Mouse (Mus musculus) 3134 (cell line): Measurements from ENCODE around the gene Faf2.
"Not testable (repeated sequence)": the region's sequence is repeated elsewhere in the genome, so short reads cannot be mapped to it uniquely, and the experiment has no call there.

ENCODE experiments used
- DNase-seq: peaks from one replicate; pipeline ENCODE4 v3.0.0-alpha.2; 2011; ENCODE audit warnings: low spot score; ENCODE audit not compliant: insufficient read length; ENCODE audit errors: extremely low read depth

The Faf2 gene

DNA sequence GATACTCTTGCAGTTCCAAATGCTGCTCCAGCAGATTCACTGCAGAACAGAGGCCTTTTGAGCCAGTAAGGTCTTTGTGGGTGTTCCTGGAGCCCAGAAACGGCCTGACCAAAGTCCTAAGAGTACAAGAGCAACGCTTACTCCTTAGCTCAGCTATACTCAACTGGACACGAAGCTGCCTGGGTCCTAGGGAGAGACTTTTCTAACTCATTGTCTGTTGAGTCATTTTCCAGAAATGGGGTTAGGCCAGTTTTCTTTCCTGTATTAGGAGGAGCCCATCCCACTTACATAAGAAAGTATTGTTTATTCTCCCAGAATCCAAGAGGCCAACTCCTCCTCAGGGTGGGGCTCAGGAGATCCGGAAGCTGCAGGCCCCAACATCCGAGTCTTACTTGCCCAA lies 16.2 kb upstream of the Faf2 start:
- DNase-seq: no peak

DNA sequence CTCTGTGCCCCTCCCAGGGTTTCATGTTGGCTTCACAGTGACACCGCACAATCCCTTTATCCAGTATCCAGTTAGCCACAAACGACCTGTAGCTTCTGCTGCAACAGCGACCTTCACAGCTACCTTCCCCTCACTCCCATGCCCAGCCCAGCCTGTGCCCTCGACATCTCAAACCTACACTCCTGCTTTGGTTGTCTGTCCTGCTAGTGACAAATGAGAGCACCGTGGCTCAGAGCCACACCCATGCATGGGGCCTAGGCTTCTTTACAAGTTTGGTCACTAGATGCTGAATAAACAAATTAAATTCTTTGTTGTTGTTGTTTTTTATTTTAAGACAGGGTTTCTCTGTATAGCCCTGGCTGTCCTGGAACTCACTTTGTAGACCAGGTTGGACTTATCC lies 14.4 kb upstream of the Faf2 start:
- no peak for DNase-seq

DNA sequence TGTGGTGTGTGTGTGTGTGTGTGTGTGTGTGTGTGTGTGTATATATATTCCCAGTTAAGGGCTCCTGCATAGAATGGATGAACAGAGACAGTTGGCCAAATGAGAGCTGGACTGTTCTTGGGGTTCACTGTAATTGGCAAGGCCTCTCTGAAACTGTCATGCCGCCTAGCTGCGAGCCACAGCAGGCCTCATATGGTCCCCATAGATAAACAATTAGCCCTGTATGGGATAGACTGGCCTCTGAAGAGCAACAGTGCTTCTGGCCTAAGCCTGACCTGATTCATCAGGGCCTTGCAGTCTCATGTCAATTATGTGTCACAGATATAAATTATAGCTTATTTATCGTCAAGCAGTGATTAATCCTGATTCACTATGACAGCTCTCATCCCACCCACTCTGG lies 13.6 kb upstream of the Faf2 start:
- DNase-seq: no peak

DNA sequence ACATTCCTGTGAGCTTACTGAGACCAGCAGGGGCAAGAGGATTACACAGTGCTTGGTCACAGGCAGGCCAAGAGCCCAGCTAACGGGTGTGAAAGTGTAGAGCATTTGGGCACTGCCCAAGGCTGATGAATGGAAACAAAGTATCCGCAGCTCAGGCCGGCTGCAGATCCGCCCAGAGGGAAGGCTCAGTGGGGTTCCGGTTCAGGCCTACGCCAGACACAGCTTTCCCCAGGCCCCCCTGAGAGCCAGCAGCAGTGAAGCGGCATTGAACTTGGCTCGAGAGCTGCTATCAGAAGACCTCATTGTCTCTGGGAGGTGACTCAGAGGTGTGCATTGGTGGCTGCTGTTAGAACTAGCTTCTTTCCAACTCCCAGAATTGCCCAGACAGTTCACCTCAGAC lies 12.9 kb upstream of the Faf2 start:
- peak; percentile 65 for DNase-seq

DNA sequence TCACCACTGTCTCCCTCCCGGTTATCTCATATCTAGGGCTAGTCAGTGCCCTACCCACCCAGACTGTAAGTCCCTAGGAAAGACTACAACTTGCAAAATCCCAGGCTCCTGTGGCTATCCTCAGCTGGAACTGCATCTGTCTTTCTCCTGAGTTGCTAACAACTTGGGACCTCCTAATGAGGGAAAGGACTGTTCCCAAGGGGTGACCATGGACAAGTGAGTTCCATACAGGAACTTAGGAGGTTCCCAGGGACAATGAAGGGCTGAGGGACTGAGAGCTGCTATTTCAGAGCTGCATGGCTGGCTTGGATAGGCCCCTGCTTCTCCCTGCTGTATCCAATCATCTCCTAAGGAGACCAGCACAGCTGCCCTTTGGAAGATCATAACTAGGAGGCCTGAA lies 12.3 kb upstream of the Faf2 start:
- DNase-seq: no peak

DNA sequence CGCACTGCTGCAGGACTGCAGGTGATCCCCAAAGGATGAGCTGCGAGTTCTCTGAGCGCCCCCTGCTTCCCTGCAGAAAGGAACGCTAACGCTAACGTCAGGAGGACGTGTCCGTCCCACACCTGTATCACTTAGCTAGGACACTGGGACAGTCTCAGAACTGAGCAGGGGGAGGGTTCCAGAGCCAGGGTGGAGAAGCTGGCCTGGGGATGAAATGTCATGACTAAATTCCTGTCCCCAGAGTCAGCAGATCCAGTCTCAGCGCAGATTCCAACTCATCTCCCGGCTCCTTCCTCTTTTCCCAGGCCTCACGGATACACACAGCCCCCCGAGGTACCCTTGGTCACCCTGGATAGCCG lies 11.0 kb upstream of the Faf2 start:
- no peak for DNase-seq

DNA sequence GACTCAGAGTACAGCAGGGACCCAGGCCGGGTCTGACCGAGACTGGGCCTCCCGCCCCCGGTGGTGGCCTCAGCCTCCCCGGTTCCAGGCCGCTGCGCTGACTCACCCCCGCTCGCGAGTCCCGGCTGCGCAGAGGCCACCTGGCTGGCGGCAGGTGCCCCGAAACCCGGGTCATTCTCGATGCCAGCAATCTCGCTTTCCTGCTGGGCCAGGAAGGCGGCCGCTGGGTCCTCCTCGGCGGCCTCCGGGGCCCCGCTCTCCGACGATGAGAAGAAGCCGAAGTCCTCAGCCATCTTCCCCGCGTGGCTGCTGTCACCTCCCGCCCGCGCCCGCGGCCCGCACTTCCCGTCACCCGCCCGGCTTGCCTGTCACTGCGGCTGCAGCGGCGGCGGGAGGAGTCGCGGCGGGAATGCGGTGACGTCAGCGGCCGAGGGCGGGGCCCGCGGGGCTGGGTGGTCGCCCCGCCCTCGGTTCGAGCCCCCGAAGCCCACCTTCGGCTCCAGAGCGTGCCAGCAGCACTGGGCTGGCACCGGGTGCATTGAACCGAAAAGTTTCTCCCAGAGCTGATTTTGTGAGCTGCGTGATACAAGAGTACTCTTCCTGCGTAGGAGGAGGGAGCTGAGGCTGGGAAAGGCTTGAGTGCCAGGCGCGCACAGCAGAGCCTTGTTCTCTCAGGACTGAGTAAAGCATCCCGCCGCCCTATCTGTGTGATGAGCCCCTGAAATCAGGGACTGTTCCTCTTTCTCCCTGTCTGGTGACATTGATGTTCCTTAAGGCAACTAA lies 10.4 kb upstream of the Faf2 start, which contains the start of gene Cltb:
Gene Cltb (minus strand): TSS at position 373 of the 783 bp plus-strand sequence.
- DNase-seq: peak; percentile 83

DNA sequence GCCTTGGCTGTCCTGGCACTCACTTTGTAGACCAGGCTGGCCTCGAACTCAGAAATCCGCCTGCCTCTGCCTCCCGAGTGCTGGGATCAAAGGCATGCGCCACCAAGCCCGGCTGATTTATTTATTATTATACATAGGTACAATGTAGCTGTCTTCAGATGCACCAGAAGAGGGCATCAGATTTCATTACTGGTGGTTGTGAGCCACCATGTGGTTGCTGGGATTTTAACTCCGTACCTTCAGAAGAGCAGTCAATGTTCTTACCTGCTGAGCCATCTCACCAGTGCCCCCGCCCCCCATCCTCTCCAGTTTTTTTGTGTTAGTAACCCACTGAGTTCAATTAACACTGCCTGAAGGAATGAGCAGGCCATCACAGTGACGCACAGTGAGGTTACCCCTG lies 8.4 kb upstream of the Faf2 start:
- not testable (repeated sequence) for DNase-seq

DNA sequence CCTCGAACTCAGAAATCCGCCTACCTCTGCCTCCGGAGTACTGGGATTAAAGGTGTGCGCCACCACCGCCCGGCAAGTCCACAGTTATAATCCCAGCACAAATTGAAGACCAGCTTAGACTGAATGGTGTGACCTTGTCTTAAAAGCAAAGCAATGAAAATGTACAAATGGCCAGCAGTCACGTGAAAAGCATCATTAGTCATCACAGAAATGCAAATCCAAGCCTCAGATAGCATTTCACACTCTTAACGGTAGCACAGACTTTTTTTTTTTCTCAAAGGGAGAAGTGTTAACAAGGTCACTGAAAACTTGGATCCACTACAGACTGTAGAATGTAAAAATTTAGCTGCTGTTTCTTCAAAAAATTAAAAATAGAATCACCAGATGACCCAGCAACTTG lies 5.3 kb upstream of the Faf2 start:
- DNase-seq: no peak

DNA sequence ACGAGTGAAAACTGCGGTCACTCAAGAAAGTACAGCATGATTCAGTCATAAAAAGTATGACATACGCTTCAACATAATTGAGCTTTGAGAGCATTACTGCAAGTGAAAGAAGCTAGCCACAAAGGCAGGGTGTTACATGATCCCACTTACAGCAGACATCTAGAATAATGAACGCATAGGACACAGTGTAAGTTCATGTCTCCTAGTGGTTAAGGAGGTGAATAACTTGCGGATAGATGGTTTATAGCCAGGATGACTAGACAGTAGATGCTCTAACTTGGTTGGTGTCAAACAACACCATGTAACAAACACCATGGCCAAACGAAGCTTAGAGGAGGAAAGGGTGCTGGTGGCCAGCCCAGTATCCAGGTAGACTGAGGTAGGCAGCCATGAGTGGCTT lies 4.6 kb upstream of the Faf2 start:
- no peak for DNase-seq

DNA sequence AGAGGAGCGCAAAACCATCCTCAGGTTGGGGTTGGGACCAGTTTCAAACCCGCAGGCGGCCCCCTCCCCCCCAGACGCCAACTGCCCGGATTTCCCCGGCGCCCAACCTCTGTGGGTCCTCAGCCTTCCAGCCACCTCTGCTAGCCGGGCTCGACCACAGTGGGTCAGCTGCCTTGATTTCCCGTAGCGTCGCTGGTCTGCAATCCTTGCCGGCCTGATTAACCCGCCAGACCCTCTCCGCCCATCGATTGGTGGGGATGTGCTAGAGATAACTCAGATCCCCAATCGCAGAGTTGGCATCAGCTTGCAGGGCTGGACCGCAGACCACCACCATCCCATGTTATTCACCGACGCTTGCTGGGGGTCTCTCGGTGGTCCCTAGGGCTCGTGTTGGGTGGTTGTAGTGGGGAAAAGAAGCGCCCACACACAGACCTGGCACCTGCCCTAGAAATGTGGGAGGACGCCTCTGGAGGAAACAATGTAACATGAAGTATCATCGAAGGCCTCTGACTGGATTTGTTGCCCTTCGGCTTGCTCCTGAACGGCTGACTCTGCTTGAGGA lies 457 bp downstream of the Faf2 start:
- no peak for DNase-seq

DNA sequence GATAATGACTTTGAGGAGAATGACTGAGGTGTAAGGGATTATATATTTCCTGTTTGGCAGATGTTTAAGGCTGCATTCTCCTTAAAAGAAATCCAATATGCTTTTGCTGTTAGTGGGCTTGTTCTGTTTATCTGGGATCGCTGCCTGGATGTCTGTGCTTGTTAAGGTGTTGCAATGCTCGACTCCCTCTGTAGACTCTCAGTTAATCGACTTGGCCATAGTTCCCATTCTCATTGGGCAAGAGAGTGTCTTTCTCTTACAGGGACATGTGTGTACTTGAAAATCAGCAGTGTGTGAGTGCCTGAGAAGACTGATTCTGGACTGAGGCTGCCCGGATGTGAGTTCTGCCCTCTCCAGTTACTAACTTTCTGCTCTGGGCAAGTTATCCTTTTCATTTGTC lies 7.5 kb downstream of the Faf2 start:
- DNase-seq: peak; percentile 41

DNA sequence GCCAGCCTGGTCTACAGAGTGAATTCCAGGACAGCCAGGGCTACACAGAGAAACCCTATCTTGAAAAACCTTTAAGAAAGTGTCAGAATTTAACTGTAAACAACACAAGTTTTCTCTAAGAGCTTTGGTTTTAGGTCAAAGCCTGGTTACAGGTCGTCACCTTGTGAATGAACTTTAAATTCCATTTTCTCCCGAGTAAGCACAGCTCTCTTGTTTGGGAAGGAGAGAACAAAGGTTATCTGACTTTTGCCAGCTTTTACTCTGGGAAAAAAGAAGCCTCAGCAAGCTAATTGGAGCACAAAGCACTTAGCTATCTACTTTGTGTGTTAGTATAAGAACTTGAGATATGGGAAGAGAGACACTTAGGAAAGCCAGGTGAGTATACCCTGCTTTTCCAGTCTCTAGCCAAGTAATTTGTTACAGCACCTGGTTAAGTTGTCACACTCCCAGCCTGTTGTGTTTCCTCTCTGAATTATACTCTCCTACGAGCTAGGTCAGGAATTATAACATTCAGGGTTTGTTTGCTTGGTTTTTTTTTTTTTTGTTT lies 11.2 kb downstream of the Faf2 start:
- DNase-seq: no peak

DNA sequence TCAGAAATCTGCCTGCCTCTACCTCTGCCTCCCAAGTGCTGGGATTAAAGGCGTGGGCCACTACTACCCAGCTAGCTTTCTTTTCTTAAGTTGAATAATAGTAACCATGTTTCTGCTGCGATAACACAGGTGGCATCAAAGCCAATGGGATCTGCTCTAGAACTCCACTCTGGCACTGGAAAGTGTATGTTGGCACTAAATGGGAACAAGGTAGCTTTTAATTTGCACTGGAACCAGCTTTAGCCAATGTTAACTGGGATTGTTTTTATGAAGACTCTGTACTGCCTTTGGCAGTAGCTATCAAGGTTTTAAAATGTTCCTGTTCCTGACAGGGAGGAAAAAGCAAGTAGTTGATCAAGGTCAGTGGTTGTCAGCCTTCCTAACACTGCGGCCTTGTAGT lies 13.4 kb downstream of the Faf2 start:
- DNase-seq: no peak

DNA sequence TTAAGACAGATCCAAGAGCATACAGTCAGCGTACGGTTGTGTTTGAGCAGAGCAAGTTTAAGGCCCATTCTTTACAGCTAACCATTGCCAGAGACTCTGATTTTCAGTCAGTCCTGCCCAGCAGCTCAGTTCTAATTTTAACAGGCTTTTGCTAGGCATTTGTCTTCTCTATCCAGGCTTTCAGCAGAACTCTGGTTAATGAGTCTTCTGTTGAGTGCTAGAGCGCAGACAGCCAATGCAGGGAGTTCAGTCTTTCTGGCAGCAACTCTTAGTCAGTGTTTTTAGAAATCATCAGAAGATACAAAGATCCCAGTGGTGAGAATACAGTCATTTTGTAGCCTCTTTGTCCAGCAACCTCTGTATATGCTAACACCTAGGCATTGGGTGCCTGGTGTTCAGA lies 28.9 kb downstream of the Faf2 start:
- no peak for DNase-seq

DNA sequence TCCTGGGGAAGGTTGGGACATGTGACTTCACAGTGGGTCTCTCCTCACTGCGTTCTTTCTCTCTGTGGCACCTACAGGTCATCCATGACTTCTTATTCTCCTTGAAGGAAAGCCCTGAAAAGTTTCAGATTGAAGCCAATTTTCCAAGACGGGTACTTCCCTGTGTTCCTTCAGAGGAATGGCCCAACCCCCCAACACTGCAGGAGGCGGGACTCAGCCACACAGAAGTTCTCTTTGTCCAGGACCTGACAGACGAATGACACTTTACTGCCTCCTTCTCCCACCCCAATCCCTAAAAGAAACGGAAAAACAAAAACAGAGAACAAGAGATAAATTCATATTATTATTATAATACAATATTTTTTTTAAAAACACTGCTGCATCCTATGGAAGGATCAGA lies 39.3 kb downstream of the Faf2 start:
- DNase-seq: no peak

DNA sequence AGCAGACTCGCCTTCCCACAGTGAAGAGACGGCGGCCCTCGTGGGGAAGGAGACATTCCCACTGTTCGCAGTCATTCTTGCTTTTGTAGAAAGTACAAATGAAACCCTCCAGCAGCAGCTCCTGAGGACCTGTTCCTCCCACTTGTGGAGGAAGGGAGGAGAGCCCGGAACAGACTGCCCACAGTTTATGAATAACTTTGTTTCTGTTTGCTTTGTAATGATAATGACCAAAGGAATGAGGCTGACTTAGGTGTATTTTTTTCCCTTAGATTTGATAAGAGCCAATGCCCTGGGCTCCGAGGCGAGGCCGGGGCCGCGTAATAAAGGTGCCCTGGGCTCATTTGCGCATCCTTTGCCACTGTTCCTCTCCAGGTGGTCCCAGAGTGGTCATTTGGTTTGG lies 39.8 kb downstream of the Faf2 start:
- no peak for DNase-seq

DNA sequence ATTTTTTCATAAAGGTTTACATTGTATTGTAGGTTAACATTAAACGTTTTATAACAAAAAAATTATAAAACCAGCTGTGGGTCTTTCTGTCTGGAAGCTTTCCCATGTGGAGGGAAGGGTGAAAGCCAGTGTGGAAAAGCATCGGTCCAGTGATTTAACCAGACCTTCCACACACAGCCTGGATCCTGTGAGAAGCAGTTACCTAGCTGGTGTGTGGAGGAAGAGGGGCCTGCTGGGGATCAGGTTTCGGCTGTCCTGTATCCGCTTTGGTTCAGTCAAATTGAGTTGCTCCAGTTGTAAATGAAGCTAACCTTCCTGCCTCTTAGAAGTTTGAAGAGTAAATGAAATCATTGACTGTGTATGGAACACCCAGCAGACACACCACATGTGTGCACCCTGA lies 42.4 kb downstream of the Faf2 start:
- no peak for DNase-seq

DNA sequence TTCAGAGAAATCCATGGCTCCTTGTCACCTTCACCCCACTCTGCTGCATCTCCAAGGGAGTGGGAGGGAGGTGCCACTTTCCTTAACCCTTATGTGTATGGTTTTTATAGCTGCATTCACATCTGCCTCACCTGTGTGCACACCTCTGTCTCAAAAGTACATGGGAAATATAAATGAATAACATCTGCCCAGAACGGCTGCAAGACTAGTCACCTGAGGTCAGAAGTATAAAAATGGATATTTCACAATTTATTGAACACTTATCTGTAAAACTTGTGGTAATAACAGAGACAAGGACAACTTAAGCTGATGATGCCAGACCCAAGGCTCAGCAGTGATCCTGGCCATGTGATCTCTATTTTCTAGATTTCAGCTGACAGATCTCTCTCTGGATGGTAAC lies 42.9 kb downstream of the Faf2 start:
- DNase-seq: no peak

DNA sequence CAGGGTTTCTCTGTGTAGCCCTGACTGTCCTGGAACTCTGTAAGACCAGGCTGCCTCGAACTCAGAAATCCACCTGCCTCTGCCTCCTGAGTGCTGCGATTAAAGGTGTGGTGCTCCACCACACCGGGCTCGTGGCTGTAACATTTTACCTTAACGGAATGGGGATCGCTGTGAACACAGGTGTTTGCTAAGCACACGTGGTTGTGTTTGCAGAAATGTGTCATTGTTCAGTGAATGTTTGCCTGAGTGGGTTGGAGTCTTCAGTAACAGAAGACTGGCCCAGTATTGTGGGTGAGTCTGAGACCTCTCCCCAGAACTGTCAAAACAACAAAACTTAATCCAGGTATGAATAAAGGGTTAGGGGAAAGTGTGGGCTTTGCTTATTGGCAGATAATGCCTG lies 43.5 kb downstream of the Faf2 start:
- no peak for DNase-seq

DNA sequence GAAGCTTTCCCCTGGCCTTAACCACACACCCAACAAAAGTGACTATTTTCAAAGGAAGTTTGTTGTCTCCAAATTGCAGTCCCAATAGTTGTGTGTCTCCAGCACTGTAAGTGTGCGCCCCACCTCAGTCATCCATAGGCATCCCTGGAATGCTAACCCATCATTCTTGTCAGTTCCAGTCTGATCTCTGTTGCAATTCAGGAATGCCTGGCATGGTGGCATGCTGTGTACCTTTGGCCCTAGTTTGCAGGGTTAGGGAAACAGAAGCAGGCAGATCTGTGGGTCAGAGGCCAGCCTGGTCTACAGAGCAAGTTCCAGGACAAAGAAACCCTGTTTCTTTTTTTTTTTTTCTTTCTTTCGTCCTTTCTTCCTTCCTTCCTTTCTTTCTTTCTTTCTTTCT lies 48.9 kb downstream of the Faf2 start:
- no peak for DNase-seq

DNA sequence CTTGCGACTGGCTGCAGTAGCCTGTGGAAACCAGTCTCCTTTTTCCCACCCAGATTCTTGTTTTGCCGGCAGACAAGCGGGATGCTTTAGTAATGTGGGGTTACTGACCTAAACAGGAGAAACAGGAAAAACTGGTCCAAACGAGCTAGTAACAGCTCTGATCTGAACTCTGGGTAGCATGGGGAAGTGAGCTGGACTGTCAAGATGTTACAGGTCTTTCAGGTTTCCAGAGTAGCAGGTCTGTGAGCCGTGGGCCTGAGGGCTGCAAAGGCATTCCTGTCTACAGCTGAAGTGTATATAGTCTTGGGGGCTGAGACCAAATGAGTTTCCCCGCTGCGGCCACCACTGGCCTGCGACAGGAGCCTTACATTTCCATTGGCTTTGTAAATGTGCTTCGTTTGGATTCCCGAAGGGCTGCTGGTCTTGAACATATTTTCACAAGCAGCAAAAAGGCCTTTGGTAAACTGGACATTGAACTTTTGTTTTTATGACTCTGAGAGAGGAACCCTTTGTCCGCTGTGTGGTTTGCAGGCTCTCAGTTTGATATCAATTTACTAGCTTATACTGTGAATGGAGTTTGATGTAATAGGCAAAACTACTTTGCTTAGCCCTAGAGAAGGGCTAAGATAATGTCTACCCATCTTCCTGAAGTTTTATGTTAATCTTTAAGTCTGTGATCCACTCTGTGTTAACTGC lies 54.5 kb downstream of the Faf2 start:
- DNase-seq: no peak
